Mouse (Mus musculus): ENCODE measurements around the gene Fgfr2. TPM values are rescaled to one million over a fixed set of nuclear protein-coding genes. Genes with fewer than 3 reads are reported as not detected.
A peak's percentile ranks its signal among the peaks of the same experiment; 100 is the strongest.

The Fgfr2 gene
- polyA plus RNA-seq, 1 experiment from 2014 or later = 33.9 TPM

DNA sequence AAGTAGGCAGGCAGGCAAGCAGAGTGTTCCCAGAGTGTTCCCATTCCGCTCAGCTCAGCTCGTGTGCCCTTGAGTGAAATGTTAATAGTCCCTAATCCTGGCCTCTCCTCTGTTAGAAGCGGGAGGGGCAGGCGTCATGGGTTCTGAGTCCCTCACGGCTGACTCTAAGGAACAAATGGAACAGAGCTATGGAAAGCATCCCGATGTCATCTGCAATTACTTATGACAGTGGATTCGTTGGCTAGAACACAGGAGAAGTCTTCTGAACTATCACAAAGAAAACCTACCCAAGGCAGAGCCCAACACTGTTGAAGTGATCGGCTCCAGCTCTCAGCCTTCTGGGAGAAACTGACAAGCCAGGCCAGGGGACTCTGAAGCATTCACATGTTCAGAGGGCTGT is 2819.7 kb downstream of the Fgfr2 start:
- 71% methylated on average over 8 of the region's 8 CpGs for WGBS
- no peaks in the 10 kb centered on the region for H3K9me3 ChIP-seq
- no peak for ATAC-seq (ENCODE audit: low FRiP score)
- no peaks in the 10 kb centered on the region for H3K36me3 ChIP-seq
- H3K9ac ChIP-seq = no peak overlapping the region
- no peaks in the 10 kb centered on the region for H3K4me1 ChIP-seq (replicated peaks)
- H3K27ac ChIP-seq = no peak overlapping the region
- H3K27me3 ChIP-seq = no peaks in the 10 kb centered on the region
- H3K4me2 ChIP-seq = no peak overlapping the region
- H3K4me3 ChIP-seq = no peak overlapping the region

DNA sequence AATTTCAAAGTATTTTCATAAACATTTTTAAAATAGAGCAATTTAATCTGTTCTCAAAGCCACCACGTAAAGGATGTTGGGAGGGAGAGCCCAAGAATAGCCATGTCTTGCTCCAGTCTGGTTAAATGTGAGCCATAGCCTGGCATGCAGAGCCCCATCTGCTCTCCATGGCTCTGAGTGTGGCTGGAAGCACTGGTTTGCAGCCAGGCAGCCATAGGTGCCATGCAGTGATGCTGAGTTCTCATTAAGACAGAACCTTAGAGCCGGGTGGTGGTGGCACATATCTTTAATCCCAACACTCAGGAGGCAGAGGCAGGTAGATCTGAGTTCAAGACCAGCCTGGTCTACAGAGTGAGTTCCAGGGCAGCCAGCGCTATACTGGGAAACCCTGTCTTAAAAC is 2822.5 kb downstream of the Fgfr2 start:
- no peaks in the 10 kb centered on the region for H3K9me3 ChIP-seq
- WGBS = 94% methylated on average over 3 of the region's 3 CpGs
- no peaks in the 10 kb centered on the region for H3K36me3 ChIP-seq
- no peak for ATAC-seq (ENCODE audit: low FRiP score)
- no peak overlapping the region for H3K4me3 ChIP-seq
- no peaks in the 10 kb centered on the region for H3K27me3 ChIP-seq
- H3K27ac ChIP-seq = no peak overlapping the region
- no peak overlapping the region for H3K9ac ChIP-seq
- no peaks in the 10 kb centered on the region for H3K4me1 ChIP-seq (replicated peaks)
- H3K4me2 ChIP-seq = no peak overlapping the region

DNA sequence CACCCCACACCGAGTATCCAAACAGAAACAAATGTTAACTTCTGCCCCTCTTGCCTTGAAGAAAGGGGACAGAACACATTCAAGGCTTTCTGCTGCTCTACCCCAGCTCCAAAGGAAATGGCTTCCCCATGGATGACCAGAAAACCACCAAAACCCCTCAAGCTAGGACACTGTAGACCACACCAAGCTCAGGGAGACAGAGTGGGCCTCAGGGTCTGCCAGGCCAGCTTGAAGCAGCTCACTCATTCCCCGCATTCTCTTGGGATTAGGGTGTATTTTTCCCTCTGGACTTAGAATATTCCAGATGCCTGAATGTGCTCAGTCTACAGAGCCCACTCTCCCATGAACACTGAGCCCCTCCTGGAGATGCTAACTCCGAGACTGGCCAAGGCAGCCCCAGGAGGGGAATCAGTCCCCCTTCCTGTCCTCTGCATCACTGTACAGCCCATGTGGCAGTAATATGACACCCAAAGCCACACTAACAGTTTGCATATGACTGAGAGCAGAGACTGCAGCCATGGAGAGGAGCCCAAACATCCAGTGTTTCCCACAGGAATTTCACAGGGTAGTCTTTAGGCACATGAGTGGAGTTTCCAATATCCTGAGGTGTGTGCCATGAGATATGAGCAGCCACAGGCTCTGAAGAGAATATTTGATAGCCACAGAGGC is 2824.1 kb downstream of the Fgfr2 start:
- Histone ChIP-seq H3K4me2 (no peak overlapping the region), H3K36me3 (no peaks in the 10 kb centered on the region), H3K9me3 (no peaks in the 10 kb centered on the region), H3K27me3 (no peaks in the 10 kb centered on the region), H3K4me3 (no peak overlapping the region), H3K27ac (no peak overlapping the region), H3K4me1 (replicated peaks) (no peaks in the 10 kb centered on the region), H3K9ac (no peak overlapping the region)
- 77% methylated on average over 3 of the region's 3 CpGs for WGBS
- no peak for ATAC-seq (ENCODE audit: low FRiP score)

DNA sequence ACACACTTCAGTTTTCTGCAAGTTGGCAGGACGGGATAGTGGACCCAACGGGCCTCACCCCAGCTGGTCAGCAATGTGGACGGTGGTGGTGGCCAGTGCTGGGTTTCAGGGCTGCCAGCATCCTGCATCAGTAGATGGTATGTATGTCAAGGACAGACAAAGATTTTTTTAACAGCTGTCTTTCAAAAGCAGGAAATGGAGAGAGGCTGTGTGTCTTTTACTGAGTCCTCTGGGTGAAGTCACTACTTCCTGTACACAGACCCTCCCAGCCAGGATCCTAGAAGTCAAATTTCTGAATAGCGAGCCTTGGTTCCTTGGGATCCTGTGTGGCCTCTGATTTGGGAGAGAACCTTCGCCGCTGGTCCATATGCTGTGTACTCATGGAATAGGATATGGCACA is 2832.0 kb downstream of the Fgfr2 start:
- H3K4me2 ChIP-seq = no peak overlapping the region
- H3K36me3 ChIP-seq = no peaks in the 10 kb centered on the region
- H3K27me3 ChIP-seq = peaks cover 7% of the 10 kb centered on the region; the same call in 1 of the 2 replicates
- H3K9ac ChIP-seq = no peak overlapping the region
- no peaks in the 10 kb centered on the region for H3K9me3 ChIP-seq
- H3K4me3 ChIP-seq = no peak overlapping the region
- H3K4me1 ChIP-seq (replicated peaks) = peaks cover 21% of the 10 kb centered on the region
- no peak for ATAC-seq (ENCODE audit: low FRiP score)
- no peak overlapping the region for H3K27ac ChIP-seq
- 68% methylated on average over 6 of the region's 6 CpGs for WGBS

DNA sequence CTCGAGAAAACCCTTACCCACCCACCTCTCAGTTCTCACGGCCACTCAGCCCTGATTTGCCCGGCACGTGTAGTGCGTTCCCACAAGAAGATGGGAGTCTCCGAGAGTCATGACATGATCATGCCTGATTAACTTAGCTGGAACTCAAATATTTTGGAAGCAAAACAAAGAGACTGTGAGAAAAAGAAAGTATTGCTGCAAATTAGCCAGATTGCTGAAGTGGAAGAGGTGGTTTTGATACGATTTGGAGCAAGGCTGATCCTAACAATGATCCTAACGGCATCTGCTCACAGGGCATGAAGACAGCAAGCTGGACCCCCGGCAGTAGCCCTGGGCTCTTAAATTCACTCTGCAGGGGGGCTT is 2833.7 kb downstream of the Fgfr2 start:
- H3K4me1 ChIP-seq (replicated peaks) = peaks cover 21% of the 10 kb centered on the region
- peaks cover 13% of the 10 kb centered on the region; the same call in 1 of the 2 replicates for H3K27me3 ChIP-seq
- 0 out of 2 replicates have a peak overlapping the region, but pooled peaks have one; percentile 13 for H3K9ac ChIP-seq
- peak overlapping the region; percentile 13; the same call in 1 of the 2 replicates for H3K4me2 ChIP-seq
- no peaks in the 10 kb centered on the region for H3K9me3 ChIP-seq
- no peaks in the 10 kb centered on the region for H3K36me3 ChIP-seq
- no peak overlapping the region for H3K27ac ChIP-seq
- H3K4me3 ChIP-seq = no peak overlapping the region
- WGBS = 24% methylated on average over 9 of the region's 9 CpGs
- no peak for ATAC-seq (ENCODE audit: low FRiP score)

DNA sequence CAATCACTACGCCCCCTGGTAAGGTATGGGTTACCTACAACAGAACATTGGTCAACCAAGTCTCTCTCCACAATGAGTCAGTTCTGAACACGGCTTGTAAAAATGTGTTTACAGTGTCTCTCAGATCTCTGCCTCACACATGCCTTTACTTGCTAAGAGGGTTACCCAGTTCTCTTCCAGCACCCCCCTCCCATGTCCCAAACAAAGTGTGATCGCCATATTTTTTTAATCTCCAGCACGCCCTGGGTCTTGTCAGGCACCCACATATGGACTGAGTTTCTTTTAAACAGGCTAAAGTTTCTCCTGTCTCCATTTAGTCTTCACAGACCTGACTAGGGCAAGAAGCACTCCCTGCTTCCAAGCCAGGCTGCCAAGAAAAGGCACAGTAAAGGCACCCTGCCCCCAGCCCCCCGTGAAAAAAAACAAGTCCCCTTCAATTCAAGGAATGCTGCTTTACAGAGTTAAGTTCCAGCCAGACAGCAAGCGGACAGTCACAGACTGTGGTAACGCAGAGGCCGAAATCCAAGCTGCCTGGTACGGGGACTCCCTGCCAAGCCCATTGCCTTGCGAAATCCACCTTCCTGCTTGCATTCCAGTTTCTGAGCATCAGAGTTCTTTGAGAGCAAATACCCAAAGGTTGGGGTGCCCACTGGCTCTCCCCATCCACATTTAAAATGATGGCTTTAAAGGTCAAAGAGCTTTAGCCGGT is 2834.3 kb downstream of the Fgfr2 start:
- H3K9me3 ChIP-seq = no peaks in the 10 kb centered on the region
- H3K27ac ChIP-seq = no peak overlapping the region
- peaks cover 21% of the 10 kb centered on the region for H3K4me1 ChIP-seq (replicated peaks)
- H3K9ac ChIP-seq = no peak overlapping the region
- H3K27me3 ChIP-seq = peaks cover 13% of the 10 kb centered on the region; the same call in 1 of the 2 replicates
- ATAC-seq (ENCODE audit: low FRiP score) = no peak
- no peak overlapping the region for H3K4me3 ChIP-seq
- 54% methylated on average over 11 of the region's 11 CpGs for WGBS
- H3K4me2 ChIP-seq = peak overlapping the region; percentile 13; the same call in 1 of the 2 replicates
- no peaks in the 10 kb centered on the region for H3K36me3 ChIP-seq

DNA sequence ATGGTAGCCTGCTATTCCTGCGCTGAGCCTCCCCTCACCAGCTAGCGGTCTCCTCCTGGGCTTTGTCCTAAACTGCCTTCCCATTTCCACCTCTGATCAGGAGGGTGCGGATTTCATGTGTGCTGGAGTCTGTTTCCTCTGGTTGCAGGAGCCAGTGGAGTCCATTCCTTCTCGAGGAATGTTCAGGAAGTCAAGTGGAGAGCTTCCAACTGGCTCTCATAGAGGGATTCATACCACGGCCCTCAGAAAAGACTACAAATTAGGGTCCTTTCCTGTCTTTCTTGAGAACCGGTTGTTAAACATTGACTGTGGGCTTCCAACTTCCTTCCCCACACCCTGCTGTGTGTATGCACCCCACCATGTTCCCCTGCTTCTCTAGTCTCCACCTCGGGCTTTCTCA is 2834.9 kb downstream of the Fgfr2 start:
- Histone ChIP-seq H3K4me1 (replicated peaks) (peaks cover 25% of the 10 kb centered on the region), H3K36me3 (no peaks in the 10 kb centered on the region), H3K27ac (no peak overlapping the region), H3K4me3 (no peak overlapping the region), H3K9me3 (no peaks in the 10 kb centered on the region), H3K27me3 (peaks cover 13% of the 10 kb centered on the region; the same call in 1 of the 2 replicates), H3K9ac (no peak overlapping the region), H3K4me2 (no peak overlapping the region)
- WGBS = 77% methylated on average over 7 of the region's 7 CpGs
- no peak for ATAC-seq (ENCODE audit: low FRiP score)

DNA sequence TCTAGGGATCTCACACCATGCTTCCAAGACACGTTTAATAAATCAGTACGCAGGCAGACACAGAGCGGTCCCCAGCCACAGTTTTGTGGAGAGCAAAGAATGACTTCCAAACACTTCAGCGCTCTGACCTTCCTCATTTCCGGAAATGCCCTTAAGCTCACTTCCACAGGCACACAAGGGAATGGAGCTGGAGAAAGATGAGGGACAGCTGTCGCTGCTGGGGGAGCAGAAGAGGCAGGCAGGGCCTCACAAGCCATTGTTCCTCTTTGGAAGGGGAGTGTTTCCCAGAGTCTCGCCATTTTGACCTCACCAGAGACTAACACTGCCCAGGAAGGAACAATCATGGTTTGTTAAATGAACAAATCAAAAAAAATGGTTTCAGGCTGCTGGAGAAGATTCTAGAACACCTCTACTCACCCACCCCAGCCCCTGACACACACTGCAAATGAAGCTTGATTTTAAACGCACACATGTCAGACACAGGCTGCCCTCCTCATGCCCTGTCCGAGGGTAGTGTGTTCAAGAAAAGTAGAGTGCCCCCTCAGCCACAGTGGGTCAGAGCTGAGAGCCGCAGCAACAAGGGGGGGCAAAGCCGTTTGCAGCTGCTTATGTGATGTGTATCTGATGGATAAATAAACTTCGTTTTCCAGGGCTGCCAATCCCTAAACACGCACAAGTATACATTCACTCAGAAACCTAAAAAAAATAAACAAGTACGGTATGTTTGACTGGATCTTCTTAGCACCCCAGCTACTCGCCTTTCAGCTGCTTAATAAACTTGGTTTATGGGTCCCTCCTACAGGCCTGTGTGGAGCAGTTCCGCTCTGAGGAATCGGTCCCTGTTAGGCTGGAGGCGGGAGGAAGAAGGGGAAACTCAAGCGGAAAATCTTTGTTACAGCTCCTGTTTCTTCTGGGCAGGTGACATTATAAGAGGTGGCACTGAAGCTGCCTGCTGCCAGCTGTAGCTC is 2844.1 kb downstream of the Fgfr2 start:
- peaks cover 30% of the 10 kb centered on the region for H3K4me1 ChIP-seq (replicated peaks)
- no peak overlapping the region for H3K4me2 ChIP-seq
- no peak overlapping the region for H3K27ac ChIP-seq
- H3K27me3 ChIP-seq = peaks cover 10% of the 10 kb centered on the region; the same call in 1 of the 2 replicates
- no peak for ATAC-seq (ENCODE audit: low FRiP score)
- no peak overlapping the region for H3K9ac ChIP-seq
- no peaks in the 10 kb centered on the region for H3K9me3 ChIP-seq
- WGBS = 52% methylated on average over 19 of the region's 19 CpGs
- no peak overlapping the region for H3K4me3 ChIP-seq
- H3K36me3 ChIP-seq = no peaks in the 10 kb centered on the region

DNA sequence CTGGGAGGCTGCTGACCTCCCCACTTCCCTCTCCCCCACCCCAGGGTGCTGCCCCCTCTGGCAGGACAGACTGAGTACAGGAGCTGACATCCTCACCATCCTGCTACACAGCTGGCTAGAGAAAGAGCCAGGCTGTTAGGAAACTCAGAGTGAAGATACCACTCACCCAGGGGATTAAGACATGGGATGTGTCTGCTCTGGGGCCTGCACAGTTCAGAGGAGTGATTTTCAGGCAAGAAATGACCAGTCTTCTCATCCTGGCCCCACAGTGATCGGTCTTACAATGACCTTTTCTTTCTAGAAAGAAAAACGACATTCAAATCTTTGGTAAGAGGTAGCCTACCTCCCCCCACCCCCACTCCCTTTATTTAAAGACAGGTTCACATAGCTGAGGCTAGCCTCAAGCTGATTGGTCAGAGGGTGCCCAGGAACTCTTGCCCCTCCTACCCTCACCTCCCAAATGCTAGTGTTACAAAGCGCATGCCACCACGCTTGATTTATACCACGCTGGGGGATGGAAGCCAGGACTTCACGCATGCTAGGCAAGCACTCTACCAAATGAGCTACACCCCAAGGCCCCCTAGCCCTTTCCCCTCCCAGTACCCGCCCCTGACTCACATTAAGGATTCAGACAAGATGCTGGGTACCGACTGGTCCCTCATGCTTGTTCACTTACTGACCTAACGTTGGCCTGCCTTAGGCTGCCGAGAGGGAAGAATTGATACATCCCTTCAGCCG is 2845.0 kb downstream of the Fgfr2 start:
- H3K4me1 ChIP-seq (replicated peaks) = peaks cover 28% of the 10 kb centered on the region
- H3K9ac ChIP-seq = no peak overlapping the region
- no peak overlapping the region for H3K4me3 ChIP-seq
- no peaks in the 10 kb centered on the region for H3K9me3 ChIP-seq
- 0 out of 2 replicates have a peak, but pooled peaks have one; percentile 32 for ATAC-seq (ENCODE audit: low FRiP score)
- 33% methylated on average over 11 of the region's 11 CpGs for WGBS
- H3K27ac ChIP-seq = no peak overlapping the region
- no peaks in the 10 kb centered on the region for H3K36me3 ChIP-seq
- no peak overlapping the region for H3K4me2 ChIP-seq
- H3K27me3 ChIP-seq = peaks cover 17% of the 10 kb centered on the region

DNA sequence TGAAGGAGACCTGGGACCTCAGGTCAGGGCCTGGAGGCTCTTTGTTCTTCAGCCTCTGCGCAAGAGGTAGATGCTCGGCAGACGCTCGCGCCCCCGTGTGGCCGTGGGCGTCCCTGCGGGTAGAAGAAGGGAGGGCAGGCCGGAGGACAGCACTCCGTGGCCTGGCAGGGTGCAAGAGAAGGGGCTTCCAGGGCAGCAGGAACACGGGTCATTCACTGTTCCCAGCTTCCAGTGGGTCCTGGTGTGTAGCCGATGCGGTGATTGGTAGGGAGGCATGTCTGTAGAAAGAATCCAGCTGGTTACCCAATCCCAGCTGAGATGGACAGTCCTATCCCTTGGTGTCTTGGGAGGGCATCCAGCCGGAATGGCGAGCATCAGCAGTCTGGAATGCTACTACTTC is 2849.9 kb downstream of the Fgfr2 start:
- WGBS = 12% methylated on average over 16 of the region's 16 CpGs
- no peaks in the 10 kb centered on the region for H3K36me3 ChIP-seq
- H3K27ac ChIP-seq = no peak overlapping the region
- H3K9me3 ChIP-seq = no peaks in the 10 kb centered on the region
- peaks cover 27% of the 10 kb centered on the region for H3K4me1 ChIP-seq (replicated peaks)
- peaks cover 26% of the 10 kb centered on the region for H3K27me3 ChIP-seq
- no peak overlapping the region for H3K4me3 ChIP-seq
- H3K4me2 ChIP-seq = no peak overlapping the region
- ATAC-seq (ENCODE audit: low FRiP score) = no peak
- H3K9ac ChIP-seq = no peak overlapping the region

DNA sequence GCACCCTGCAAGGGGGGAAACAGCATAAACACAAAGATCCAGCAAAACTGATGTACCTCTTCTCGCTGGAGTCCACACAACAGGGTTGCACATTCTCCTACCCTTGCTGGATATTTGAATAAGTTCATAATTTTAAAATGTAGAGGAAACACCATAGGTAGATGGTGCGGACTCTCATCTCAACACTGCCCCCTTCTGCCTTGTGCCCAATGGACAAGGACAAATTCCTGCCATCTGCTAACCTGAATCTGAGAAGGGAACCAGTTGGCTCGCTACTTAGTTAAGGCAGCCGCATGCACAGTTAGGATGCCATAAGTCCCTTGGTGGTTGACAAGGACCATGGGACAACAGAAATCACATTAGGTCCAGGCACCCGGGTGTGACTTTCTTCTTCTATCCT is 2852.3 kb downstream of the Fgfr2 start:
- Histone ChIP-seq H3K27ac (no peak overlapping the region), H3K27me3 (peaks cover 26% of the 10 kb centered on the region), H3K4me2 (no peak overlapping the region), H3K4me1 (replicated peaks) (peaks cover 30% of the 10 kb centered on the region), H3K9ac (no peak overlapping the region), H3K4me3 (no peak overlapping the region), H3K36me3 (no peaks in the 10 kb centered on the region), H3K9me3 (no peaks in the 10 kb centered on the region)
- no peak for ATAC-seq (ENCODE audit: low FRiP score)
- WGBS = 84% methylated on average over 5 of the region's 5 CpGs
